Mouse (Mus musculus): ENCODE measurements around the gene Micall1.

DNA sequence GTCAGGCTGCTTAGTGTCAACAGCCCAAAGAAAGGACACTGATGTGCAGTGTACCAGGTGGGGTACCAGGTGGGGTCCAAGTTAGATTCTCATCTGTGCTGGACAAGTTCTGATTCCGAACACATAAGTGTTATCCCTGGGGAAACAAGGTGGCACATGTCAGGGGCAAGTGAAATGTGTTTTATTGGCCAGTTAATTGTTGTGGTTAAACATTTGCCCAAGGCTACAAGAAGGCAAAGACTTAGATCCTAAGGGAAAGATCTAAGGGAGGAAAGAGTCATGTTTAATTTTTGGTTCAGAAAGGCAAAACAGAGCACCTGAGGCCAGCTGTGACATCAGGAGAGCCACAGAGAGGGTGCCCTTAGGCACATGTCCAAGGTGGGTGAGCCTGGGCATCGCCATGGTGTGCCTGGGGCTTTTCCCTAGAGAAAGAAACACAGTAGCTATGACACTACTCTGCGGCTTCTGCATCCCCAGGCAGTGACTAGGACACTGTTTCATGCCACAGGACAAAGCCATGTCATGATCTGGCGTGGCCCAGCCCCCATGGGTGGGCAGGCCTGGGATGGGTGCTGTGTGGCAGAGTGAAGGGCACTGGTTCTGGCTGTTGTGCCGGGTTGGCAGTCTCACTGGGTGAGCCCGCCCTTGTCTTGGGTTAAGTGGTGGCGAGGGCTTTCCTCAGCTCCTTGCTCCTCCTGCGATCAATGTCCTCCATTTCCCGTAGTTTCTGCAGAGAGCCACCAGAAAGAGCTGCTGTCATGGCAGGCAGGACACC, 26.0 kb downstream of the Micall1 start:
- TF ChIP-seq CTCF (IDR thresholded peaks at IDR 0.05; ENCODE audit: low read depth) (no peak), EP300 (IDR thresholded peaks at IDR 0.05; ENCODE audit: low read depth) (no peak)
